Mouse (Mus musculus) megakaryocyte, embryonic 14.5 days (primary cell): ENCODE data around the gene Tbc1d4.

Experiments
- FLI1 ChIP-seq: IDR thresholded peaks from 2 replicates; pipeline ENCODE4 v1.6.1; 2012; ENCODE audit warnings: low read length, inconsistent platforms, mixed read lengths
- GATA1 ChIP-seq: IDR thresholded peaks from 3 replicates; pipeline ENCODE4 v1.6.1; 2012; ENCODE audit warnings: mixed read lengths, low read length, inconsistent platforms, borderline replicate concordance

- TF ChIP-seq GATA1 (no peak), FLI1 (no peak)
Observed at GRCm38 (mm10) chr14:101644948-101645347, 36.0 kb upstream of the Tbc1d4 start.
